Mouse (Mus musculus) layer of hippocampus, postnatal 36 days (tissue): ENCODE data around the gene Zfp583. TPM values are rescaled to one million over a fixed set of nuclear protein-coding genes. Genes with fewer than 3 reads are reported as not detected.
A peak's percentile ranks its signal among the peaks of the same experiment; 100 is the strongest.
"Not testable (repeated sequence)": the region's sequence is repeated elsewhere in the genome, so short reads cannot be mapped to it uniquely, and the experiment has no call there.

ENCODE experiments used
- DNase-seq, 2 experiments: peaks; one replicate each; pipeline ENCODE4 v3.0.0; 2022
- total RNA-seq, 2 experiments: library from RNA; stranded (reverse); gene quantifications; 2 replicates each; pipeline ENCODE4 v1.2.3; 2021

The Zfp583 gene
- 10 to 100 TPM; 10.4 to 13.1 TPM for total RNA-seq

- peak; percentile 85 to 87 for DNase-seq
Observed at GRCm38 (mm10) chr7:6331233-6331956, at the start of gene Zfp583. Zfp583 (minus strand) TSS chr7:6331285.

GRCm38 (mm10) chr7:6378441-6378840 lies 47.4 kb upstream of the Zfp583 start:
- DNase-seq, result peak in 1 of 2 experiments; percentile 31

GRCm38 (mm10) chr7:6372993-6373392 lies 41.9 kb upstream of the Zfp583 start:
- DNase-seq, result no peak

GRCm38 (mm10) chr7:6369460-6369859 lies 38.4 kb upstream of the Zfp583 start:
- DNase-seq, result no peak

GRCm38 (mm10) chr7:6368146-6368545 lies 37.1 kb upstream of the Zfp583 start:
- DNase-seq, result not testable (repeated sequence)

- no peak for DNase-seq
Observed at GRCm38 (mm10) chr7:6367185-6367584, 36.1 kb upstream of the Zfp583 start.

GRCm38 (mm10) chr7:6364761-6365160 lies 33.7 kb upstream of the Zfp583 start:
- DNase-seq, result no peak

GRCm38 (mm10) chr7:6363047-6363488 lies 32.0 kb upstream of the Zfp583 start, which contains the start of gene Zfp78:
Zfp78 (plus strand) TSS chr7:6363280.
- no peak for DNase-seq

GRCm38 (mm10) chr7:6362268-6363046 lies 31.4 kb upstream of the Zfp583 start:
- peak; percentile 97 to 98 for DNase-seq

- no peak for DNase-seq
Observed at GRCm38 (mm10) chr7:6361756-6362155, 30.7 kb upstream of the Zfp583 start.

GRCm38 (mm10) chr7:6360477-6361060 lies 29.5 kb upstream of the Zfp583 start:
- no peak for DNase-seq

- no peak for DNase-seq
Observed at GRCm38 (mm10) chr7:6358937-6359590, 28.0 kb upstream of the Zfp583 start.

GRCm38 (mm10) chr7:6358121-6358520 lies 27.0 kb upstream of the Zfp583 start:
- DNase-seq, result no peak

GRCm38 (mm10) chr7:6344124-6344523 lies 13.0 kb upstream of the Zfp583 start:
- DNase-seq, result no peak

- peak; percentile 82 to 87 for DNase-seq
Observed at GRCm38 (mm10) chr7:6343501-6344071, 12.5 kb upstream of the Zfp583 start, which contains the start of gene Gm3854. Gm3854 (plus strand) TSS chr7:6343759.

- DNase-seq, result no peak
Observed at GRCm38 (mm10) chr7:6339865-6340264, 8.8 kb upstream of the Zfp583 start.

- DNase-seq, result peak; percentile 27 to 38
Observed at GRCm38 (mm10) chr7:6330458-6331232, 440 bp downstream of the Zfp583 start.

- not testable (repeated sequence) for DNase-seq
Observed at GRCm38 (mm10) chr7:6300796-6301195, 30.3 kb downstream of the Zfp583 start.

- DNase-seq, result not testable (repeated sequence)
Observed at GRCm38 (mm10) chr7:6291121-6291520, 40.0 kb downstream of the Zfp583 start.

GRCm38 (mm10) chr7:6286921-6287531 lies 44.1 kb downstream of the Zfp583 start:
- peak; percentile 31 to 35 for DNase-seq
